In the genomic region with DNA sequence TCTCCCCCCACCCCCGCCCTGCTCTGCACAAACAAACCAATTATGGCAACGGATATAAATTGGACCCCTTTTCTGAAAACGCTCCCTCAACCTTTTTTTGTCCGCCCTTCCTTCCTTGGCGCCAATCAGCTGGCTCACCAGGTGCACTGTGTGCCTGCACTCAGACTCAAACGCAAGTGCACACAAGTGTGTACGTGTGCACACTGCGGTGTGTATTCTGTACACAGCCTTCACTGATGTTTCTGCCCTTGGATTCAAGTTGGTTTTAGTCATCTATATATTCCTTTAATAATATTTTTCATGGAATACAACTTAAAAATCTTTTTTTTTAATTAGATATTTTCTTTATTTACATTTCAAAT, we compare ENCODE assay signal across 10 mouse cellular contexts.
DNase-seq lines count a peak whose midpoint lies in the region; ATAC-seq and TF ChIP-seq lines count a peak whose summit lies in the region.
"Had no signal": no experiment of that assay in that cellular context is flagged by ENCODE, and none has a peak within 500 bp of the region (broad histone marks: within the 10 kb centered on the region; RNA-seq: fewer than 3 reads in every experiment).

No protein-coding gene starts in this region.

- peak overlapping the region; percentile 46; the same call in 1 of the 2 replicates for H3K4me2 ChIP-seq in lung, postnatal 0 days (replicated peaks; ENCODE audit: low read depth, low read length)
- H3K4me2 ChIP-seq in limb, embryonic 15.5 days: 0 out of 2 replicates have a peak overlapping the region, but pooled peaks have one; percentile 15
- H3K4me2 ChIP-seq in stomach, embryonic 16.5 days (ENCODE audit: low read depth, low read length): peak overlapping the region; percentile 30; the same call in 1 of the 2 replicates
- H3K4me2 ChIP-seq in liver, embryonic 12.5 days: no peak overlapping the region

- H3K9me3 ChIP-seq in lung, postnatal 0 days (ENCODE audit: low read length): no peaks in the 10 kb centered on the region
- no peaks in the 10 kb centered on the region for H3K9me3 ChIP-seq in hindbrain, embryonic 10.5 days
- H3K9me3 ChIP-seq in limb, embryonic 15.5 days: no peaks in the 10 kb centered on the region
- no peaks in the 10 kb centered on the region for H3K9me3 ChIP-seq in stomach, embryonic 16.5 days (replicated peaks; ENCODE audit: control insufficient read depth, low read length)
- no peaks in the 10 kb centered on the region for H3K9me3 ChIP-seq in liver, embryonic 12.5 days (replicated peaks)

- H3K4me3 ChIP-seq in lung, postnatal 0 days (ENCODE audit: low read depth, low read length): no peak overlapping the region
- H3K4me3 ChIP-seq in hindbrain, embryonic 10.5 days: peak overlapping the region; percentile 31
- no peak overlapping the region for H3K4me3 ChIP-seq in limb, embryonic 15.5 days
- no peak overlapping the region for H3K4me3 ChIP-seq in stomach, embryonic 16.5 days (replicated peaks; ENCODE audit: low read length)
- no peak overlapping the region for H3K4me3 ChIP-seq in liver, embryonic 12.5 days

- TF ChIP-seq EP300 in lung, postnatal 0 days (IDR thresholded peaks at IDR 0.05): no peak

- no peak overlapping the region for H3K27ac ChIP-seq in lung, postnatal 0 days (ENCODE audit: low read length)
- H3K27ac ChIP-seq in hindbrain, embryonic 10.5 days: peak overlapping the region; percentile 78
- no peak overlapping the region for H3K27ac ChIP-seq in limb, embryonic 15.5 days
- no peak overlapping the region for H3K27ac ChIP-seq in stomach, embryonic 16.5 days (ENCODE audit: low read length)
- no peak overlapping the region for H3K27ac ChIP-seq in liver, embryonic 12.5 days

- no peaks in the 10 kb centered on the region for H3K27me3 ChIP-seq in lung, postnatal 0 days (replicated peaks; ENCODE audit: insufficient read depth, low read length)
- H3K27me3 ChIP-seq in hindbrain, embryonic 10.5 days (ENCODE audit: insufficient read depth, poor library complexity, severe bottlenecking): peaks cover 5% of the 10 kb centered on the region; the same call in 1 of the 2 replicates
- H3K27me3 ChIP-seq in limb, embryonic 15.5 days: no peaks in the 10 kb centered on the region; the same call in 1 of the 2 replicates
- no peaks in the 10 kb centered on the region for H3K27me3 ChIP-seq in stomach, embryonic 16.5 days (ENCODE audit: control insufficient read depth, insufficient read depth, low read length)
- no peaks in the 10 kb centered on the region for H3K27me3 ChIP-seq in liver, embryonic 12.5 days (replicated peaks)

- 71% methylated on average over 8 of the region's 8 CpGs for WGBS in lung, postnatal 0 days
- 76% methylated on average over 8 of the region's 8 CpGs for WGBS in hindbrain, embryonic 10.5 days
- 62% methylated on average over 8 of the region's 8 CpGs for WGBS in limb, embryonic 15.5 days
- 73% methylated on average over 8 of the region's 8 CpGs for WGBS in stomach, embryonic 16.5 days
- 69% methylated on average over 8 of the region's 8 CpGs for WGBS in liver, embryonic 12.5 days (ENCODE audit: insufficient replicate concordance)

- H3K4me1 ChIP-seq in lung, postnatal 0 days (ENCODE audit: insufficient read depth, low read depth, low read length): no peaks in the 10 kb centered on the region; the same call in 1 of the 2 replicates
- peaks cover 29% of the 10 kb centered on the region for H3K4me1 ChIP-seq in hindbrain, embryonic 10.5 days (replicated peaks)
- peaks cover 13% of the 10 kb centered on the region for H3K4me1 ChIP-seq in limb, embryonic 15.5 days
- peaks cover 15% of the 10 kb centered on the region for H3K4me1 ChIP-seq in stomach, embryonic 16.5 days (ENCODE audit: control insufficient read depth, insufficient read depth, low read length)
- 0 out of 2 replicates have a peak, but pooled peaks cover 5% of the 10 kb centered on the region for H3K4me1 ChIP-seq in liver, embryonic 12.5 days

- no peak for DNase-seq in lung, postnatal 0 days (ENCODE audit: low spot score)
- DNase-seq in lung, postnatal 36 days: no peak
- no peak for DNase-seq in hindbrain, embryonic 10.5 days (ENCODE audit: low spot score)
- DNase-seq in urinary bladder, adult 18-20 months (ENCODE audit: low spot score in 2 of 2): no peak

- H3K36me3 ChIP-seq in lung, postnatal 0 days (ENCODE audit: insufficient read depth, low read length): no peaks in the 10 kb centered on the region
- no peaks in the 10 kb centered on the region for H3K36me3 ChIP-seq in hindbrain, embryonic 10.5 days
- H3K36me3 ChIP-seq in limb, embryonic 15.5 days: no peaks in the 10 kb centered on the region
- no peaks in the 10 kb centered on the region for H3K36me3 ChIP-seq in stomach, embryonic 16.5 days (ENCODE audit: control insufficient read depth, insufficient read depth, low read length)
- H3K36me3 ChIP-seq in liver, embryonic 12.5 days: no peaks in the 10 kb centered on the region

- no peak for ATAC-seq in lung, postnatal 0 days
- no peak for ATAC-seq in limb, embryonic 15.5 days (ENCODE audit: insufficient number of reproducible peaks, low FRiP score, low TSS enrichment, low read depth)
- no peak for ATAC-seq in stomach, embryonic 16.5 days (ENCODE audit: insufficient read depth, low FRiP score)
- no peak for ATAC-seq in liver, embryonic 12.5 days
- ATAC-seq in megakaryocyte-erythroid progenitor cell, adult 5-6 weeks (replicated peaks; ENCODE audit: low FRiP score, low TSS enrichment, poor library complexity, severe bottlenecking): no peak
- ATAC-seq: activated CD4-positive, CD25-positive, alpha-beta regulatory T cell, adult 4 months; liver, postnatal 0 days had no signal

- no peak overlapping the region for H3K9ac ChIP-seq in lung, postnatal 0 days (replicated peaks; ENCODE audit: low read depth)
- H3K9ac ChIP-seq in limb, embryonic 15.5 days: no peak overlapping the region
- H3K9ac ChIP-seq in stomach, embryonic 16.5 days (ENCODE audit: low read length): no peak overlapping the region
- no peak overlapping the region for H3K9ac ChIP-seq in liver, embryonic 12.5 days
- H3K9ac ChIP-seq: liver, postnatal 0 days had no signal

- TF ChIP-seq CTCF in lung, postnatal 0 days (IDR thresholded peaks at IDR 0.05): no peak
